Mouse (Mus musculus): ENCODE results near the gene Psg26. TPM values are rescaled to one million over a fixed set of nuclear protein-coding genes. Genes with fewer than 3 reads are reported as not detected.

The Psg26 gene
- polyA plus RNA-seq, 1 experiment from 2014 or later: not detected

Other genes starting within 250 kb of the Psg26 start
- not detected in 2 replicates for gene Mill1, start 238.8 kb downstream of the Psg26 start, polyA plus RNA-seq (2015; fragmentation: Nextera tagmentation; extraction: Ambion mirVana)
- gene Psg18, start 129.2 kb downstream of the Psg26 start, polyA plus RNA-seq (2015; fragmentation: Nextera tagmentation; extraction: Ambion mirVana): not detected in 2 replicates
- not detected in 2 replicates for gene Psg28, start 52.1 kb downstream of the Psg26 start, polyA plus RNA-seq (2015; fragmentation: Nextera tagmentation; extraction: Ambion mirVana)
- gene Psg25, start 48.1 kb upstream of the Psg26 start, polyA plus RNA-seq (2015; fragmentation: Nextera tagmentation; extraction: Ambion mirVana): not detected in 2 replicates
- gene Psg27, start 83.1 kb upstream of the Psg26 start, polyA plus RNA-seq (2015; fragmentation: Nextera tagmentation; extraction: Ambion mirVana): not detected in 2 replicates
- not detected in 2 replicates for gene Psg23, start 132.3 kb upstream of the Psg26 start, polyA plus RNA-seq (2015; fragmentation: Nextera tagmentation; extraction: Ambion mirVana)
- gene Psg21, start 172.5 kb upstream of the Psg26 start, polyA plus RNA-seq (2015; fragmentation: Nextera tagmentation; extraction: Ambion mirVana): not detected in 2 replicates
- not detected in 2 replicates for gene Psg20, start 202.0 kb upstream of the Psg26 start, polyA plus RNA-seq (2015; fragmentation: Nextera tagmentation; extraction: Ambion mirVana)
- gene Psg22, start 233.9 kb upstream of the Psg26 start, polyA plus RNA-seq (2015; fragmentation: Nextera tagmentation; extraction: Ambion mirVana): not detected in 2 replicates